Mouse (Mus musculus): ENCODE data around the gene Gm15737.

DNA sequence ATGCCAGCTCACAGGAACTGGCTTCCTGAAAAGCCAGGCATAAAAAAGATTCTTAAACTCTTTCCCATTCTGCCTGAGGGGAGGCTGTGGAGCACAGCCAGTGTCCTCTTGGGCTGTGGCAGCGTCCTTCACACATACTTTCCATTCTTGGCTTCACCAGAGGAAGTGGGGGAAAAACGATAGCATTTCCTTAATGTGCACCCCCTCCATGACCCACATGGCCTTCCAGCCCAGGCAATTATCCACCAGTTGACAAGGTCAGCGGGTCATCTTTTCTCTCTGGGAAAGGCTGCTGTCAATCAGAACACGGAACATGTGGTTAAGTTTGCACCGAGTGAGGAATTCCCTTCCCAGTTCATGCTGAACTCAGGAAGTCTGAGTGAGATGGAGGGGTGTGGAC is 36.8 kb downstream of the Gm15737 start:
- TF ChIP-seq CTCF (IDR thresholded peaks at IDR 0.05; ENCODE audit: extremely low read depth, insufficient read depth, insufficient read length, insufficient replicate concordance) (no peak), POLR2A (IDR thresholded peaks at IDR 0.05; ENCODE audit: low read depth, low read length) (no peak)
